Mouse (Mus musculus) heart, postnatal 4 days (tissue): ENCODE results near the gene Ankra2. TPM values are rescaled to one million over a fixed set of nuclear protein-coding genes. Genes with fewer than 3 reads are reported as not detected.

ENCODE experiments used
- DNase-seq: peaks from one replicate; pipeline ENCODE4 v3.0.0; 2021
- total RNA-seq, 2 experiments: library from RNA; stranded (reverse); gene quantifications; 2 replicates each; pipeline ENCODE4 v1.2.3; 2021

Gene Ankra2
- total RNA-seq, result 10 to 100 TPM; 20.8 to 21.8 TPM

DNA sequence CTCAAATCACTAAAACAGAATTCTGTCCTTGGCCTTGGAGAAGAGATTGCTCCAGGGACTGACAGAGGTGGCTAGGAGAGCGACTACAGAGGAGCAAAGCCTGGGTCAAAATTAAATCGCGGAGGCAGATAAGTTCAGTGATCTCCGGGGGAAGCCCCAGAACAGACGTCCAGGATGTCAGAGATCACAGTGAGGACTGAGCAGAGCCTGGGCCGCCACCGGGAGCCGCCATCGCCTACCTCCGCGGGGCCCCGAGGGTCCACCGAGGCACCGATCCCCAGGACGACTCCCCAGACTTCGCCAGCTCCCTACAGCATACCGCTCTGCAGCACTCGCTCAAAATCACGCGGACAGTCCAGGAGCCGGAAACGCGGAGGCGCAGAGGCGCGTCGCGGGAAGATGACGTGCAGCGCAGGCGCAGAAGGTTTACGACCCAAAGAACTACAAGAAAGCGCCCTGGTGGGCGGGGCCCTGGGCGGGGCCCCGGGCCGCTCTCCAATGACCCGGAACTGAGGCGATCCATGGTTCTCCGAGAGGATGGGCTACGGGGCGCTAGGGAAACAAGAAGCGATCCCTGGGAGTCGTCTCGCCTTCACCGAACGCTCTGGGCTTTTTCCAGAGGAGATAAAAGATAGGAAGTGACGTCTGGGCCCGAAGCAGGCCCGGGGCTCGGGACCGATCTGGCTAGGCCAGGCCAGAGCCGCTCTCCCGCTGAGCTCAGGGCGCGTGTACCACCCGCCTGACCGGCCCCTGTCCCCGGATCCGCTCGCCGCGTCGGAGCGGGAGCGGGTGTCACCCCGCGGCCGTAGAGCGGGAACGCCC lies at the start of gene Ankra2, which contains the start of gene Utp15:
TSS of gene Ankra2 (plus strand) at position 439 of the 822 bp plus-strand sequence.
TSS of gene Utp15 (minus strand) at position 406 of the 822 bp plus-strand sequence.
- peak; percentile 99 for DNase-seq

- peak; percentile 61 for DNase-seq
These were observed 40.0 kb upstream of the Ankra2 start for GRCm38 (mm10) chr13:98222848-98223247.

DNA sequence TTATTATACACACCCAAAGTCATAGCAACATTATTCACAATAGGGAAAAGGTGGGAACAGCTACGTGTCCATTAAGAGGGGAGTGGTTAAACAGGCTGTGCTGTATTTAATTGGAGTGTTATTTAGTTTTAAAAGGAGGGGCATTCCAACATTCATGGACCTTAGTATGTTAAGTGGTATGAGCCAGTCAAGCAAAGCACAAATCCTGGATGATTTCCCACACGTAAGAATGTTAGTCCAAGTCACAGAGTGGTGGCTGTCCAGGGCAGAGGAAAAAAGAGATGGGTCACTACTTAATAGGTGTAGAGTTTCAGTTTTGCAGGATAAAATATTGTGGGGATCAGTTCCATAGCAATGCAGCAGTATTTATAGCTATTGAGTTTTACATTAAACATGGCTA lies 36.6 kb upstream of the Ankra2 start:
- DNase-seq, result no peak

DNA sequence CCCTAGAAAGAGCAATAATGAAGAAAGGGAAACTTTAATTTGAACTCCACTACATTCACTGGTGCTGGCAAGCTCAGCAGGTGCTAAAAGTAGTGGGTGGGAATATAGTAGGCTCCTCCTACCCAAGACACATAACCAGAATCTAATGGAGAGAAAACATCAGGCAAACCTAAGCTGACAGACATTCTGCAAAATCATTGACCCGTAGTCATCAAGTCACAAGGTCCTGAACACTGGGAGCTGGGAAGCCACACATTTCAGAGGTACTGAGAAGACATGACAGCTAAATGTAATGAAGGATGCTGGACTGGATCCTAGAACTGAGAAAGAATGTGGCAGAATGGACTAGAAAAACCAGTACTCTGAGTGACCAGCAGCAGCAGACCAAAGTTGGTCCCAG lies 32.4 kb upstream of the Ankra2 start:
- no peak for DNase-seq

DNA sequence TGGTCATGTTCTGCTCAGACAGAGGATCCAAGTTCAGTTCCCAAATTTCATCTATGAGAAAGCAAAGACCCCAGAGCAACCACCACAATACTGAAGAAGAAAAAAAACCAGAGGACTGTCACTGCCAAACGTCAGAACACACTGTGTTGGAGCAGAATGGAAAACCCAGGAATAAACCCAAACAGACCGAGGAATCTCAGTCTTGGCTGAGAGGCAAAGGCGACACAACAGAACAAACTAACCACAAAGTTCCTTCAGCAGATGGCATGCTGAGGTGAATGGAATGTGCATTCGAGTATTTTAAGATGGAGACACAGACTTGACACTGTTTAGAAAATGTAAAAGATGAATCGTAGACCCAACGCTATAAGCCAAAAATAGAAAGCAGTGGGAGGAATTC lies 27.4 kb upstream of the Ankra2 start:
- DNase-seq, result no peak

GRCm38 (mm10) chr13:98239978-98240641 lies 22.8 kb upstream of the Ankra2 start:
- DNase-seq, result peak; percentile 81

DNA sequence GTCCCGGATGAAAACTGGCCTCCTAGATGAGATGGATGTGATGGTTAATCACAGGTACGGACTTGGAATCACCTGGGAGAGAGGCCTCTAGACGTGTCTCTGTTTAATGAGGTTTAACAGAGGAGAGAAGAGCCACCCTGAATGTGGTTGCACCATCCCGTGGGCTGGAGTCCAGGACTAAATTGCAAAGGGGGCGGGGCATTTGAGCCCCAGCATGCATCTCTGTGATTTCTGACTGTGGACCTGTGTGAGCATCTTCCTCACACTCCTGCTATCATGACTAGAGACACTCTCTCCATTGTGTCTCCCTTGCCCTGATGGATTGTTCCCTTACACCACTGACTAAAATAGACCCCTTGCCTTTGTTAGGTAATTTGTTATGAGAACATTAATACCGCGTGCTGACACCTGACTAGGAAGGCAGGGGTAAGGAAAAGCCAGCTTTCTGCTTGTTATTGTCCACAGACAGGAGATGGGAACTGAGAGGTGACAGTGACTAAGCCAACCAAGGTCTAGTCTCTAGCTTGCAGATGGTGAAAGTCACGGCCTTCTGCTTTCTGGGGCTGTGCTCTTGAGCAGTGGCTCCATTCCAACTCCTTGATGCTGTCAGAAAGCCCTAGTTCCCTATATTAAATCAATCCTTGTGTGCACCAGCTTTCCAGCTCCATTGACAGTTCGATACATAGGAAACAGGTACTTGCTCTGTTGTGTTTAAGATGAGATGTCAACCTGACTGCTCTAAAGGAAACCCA lies 21.2 kb upstream of the Ankra2 start:
- no peak for DNase-seq

- peak; percentile 9 for DNase-seq
These were observed 18.1 kb upstream of the Ankra2 start for GRCm38 (mm10) chr13:98244571-98245350.

- DNase-seq, result no peak
These were observed 17.5 kb upstream of the Ankra2 start for GRCm38 (mm10) chr13:98245386-98245785.

DNA sequence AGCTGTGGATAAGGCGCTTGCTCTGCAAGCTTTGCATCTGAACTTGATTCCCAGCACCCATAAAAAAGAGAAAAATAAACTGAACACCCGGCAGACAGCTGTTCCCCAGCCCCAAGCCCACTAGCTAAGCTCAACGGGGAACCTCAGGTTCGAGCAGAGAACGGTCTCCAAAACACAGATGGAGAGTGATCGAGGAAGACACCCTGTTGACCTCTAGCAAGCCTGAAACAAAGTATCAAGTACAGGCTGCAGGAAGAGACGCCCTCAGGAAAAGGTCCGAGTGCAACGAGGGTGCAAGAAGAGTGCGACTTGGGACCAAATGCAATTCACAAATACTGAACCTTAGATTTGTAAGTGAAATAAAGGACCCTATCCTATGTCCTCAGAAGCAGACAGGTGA lies 13.3 kb upstream of the Ankra2 start:
- no peak for DNase-seq

DNA sequence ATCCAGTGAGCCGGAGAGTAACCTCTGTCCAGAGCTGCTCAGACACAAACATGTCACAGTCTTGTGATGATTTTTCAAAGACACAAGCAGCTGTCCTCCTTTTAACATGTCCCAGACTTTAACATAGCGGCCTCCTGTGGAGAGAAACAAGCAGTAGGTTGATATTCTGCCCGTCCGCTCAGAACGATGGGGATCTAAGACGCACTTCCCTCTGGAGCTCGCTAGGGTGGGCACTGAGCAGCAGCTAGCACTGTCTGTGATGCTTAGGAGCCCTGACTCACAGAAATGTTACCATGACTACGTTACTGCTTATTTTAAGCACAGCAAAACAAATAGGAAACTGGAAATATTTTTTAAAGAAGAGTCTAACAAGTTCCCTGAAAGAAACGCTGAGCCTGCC lies 8.0 kb upstream of the Ankra2 start:
- DNase-seq, result peak; percentile 24

DNA sequence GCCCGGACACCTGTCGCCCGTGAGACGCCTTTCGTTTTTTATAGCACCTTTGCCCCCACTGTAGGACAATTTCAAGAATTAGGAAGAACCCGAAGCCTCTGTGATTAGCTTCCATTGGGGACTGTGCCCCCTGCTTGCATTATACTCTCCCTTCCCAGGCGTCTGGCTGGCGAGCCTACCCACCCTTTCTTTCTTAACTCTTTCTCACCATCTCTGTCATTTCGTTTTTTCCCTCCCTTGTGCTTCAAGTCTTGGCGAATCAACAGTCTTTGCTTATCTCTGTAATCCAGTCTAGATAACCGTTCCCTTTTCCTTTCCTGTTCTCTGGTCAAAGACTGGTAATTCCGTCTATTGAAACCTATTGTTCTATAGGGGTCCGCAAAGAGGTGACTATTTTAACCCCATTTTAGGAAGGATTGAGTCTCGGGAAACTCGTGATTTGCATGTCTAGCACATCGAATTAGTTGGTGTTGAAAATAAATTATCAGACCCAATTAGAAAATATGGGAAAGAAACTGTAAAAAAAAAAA lies 649 bp downstream of the Ankra2 start:
- DNase-seq, result no peak

- DNase-seq, result no peak
These were observed 1.2 kb downstream of the Ankra2 start for GRCm38 (mm10) chr13:98264111-98264510.

- no peak for DNase-seq
These were observed 11.1 kb downstream of the Ankra2 start for GRCm38 (mm10) chr13:98274023-98274422.

GRCm38 (mm10) chr13:98275646-98276045 lies 12.8 kb downstream of the Ankra2 start:
- peak; percentile 32 for DNase-seq

GRCm38 (mm10) chr13:98276253-98276652 lies 13.4 kb downstream of the Ankra2 start:
- no peak for DNase-seq

- no peak for DNase-seq
These were observed 14.6 kb downstream of the Ankra2 start for GRCm38 (mm10) chr13:98277501-98277900.

- no peak for DNase-seq
These were observed 16.8 kb downstream of the Ankra2 start, which contains the start of gene Gm21976 for GRCm38 (mm10) chr13:98279686-98280085. TSS of gene Gm21976 (plus strand) at chr13:98279887.

GRCm38 (mm10) chr13:98280990-98281650 lies 18.2 kb downstream of the Ankra2 start:
- no peak for DNase-seq

DNA sequence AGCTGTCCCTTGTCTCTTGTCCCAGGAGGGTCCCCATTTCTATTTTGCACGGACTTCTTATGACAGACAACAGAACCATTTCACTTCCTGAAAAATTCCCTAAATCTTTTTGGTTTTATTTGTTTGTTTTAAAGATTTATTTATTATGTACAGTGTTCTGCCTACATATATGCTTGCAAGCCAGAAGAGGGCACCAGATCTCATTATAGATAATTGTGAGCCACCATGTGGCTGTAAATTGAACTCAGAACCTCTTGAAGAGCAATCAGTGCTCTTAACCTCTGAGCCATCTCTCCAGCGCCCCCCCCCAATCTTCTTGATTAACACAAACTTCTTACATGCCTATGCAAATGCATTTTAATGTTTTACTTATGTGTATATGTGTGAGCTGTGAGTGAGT lies 27.8 kb downstream of the Ankra2 start:
- no peak for DNase-seq

- DNase-seq, result no peak
These were observed 28.8 kb downstream of the Ankra2 start for GRCm38 (mm10) chr13:98291712-98292111.
